Mouse (Mus musculus): ENCODE data around the gene Hmgcr. TPM values are rescaled to one million over a fixed set of nuclear protein-coding genes. Genes with fewer than 3 reads are reported as not detected.

The Hmgcr gene
- polyA plus RNA-seq, 1 experiment: 24.5 TPM

- no peak overlapping the region for H3K4me3 ChIP-seq (ENCODE audit: control insufficient read depth, insufficient read depth, low read length)
- 95% methylated on average over 7 of the region's 7 CpGs for WGBS
- H3K27ac ChIP-seq (ENCODE audit: control insufficient read depth, insufficient read depth, low read length): no peak overlapping the region
- no peaks in the 10 kb centered on the region for H3K27me3 ChIP-seq (ENCODE audit: control insufficient read depth, insufficient read depth, low read length)
- H3K4me1 ChIP-seq (replicated peaks; ENCODE audit: control insufficient read depth, insufficient read depth, low read length): no peaks in the 10 kb centered on the region
- no peak for TF ChIP-seq CTCF (IDR thresholded peaks at IDR 0.05; ENCODE audit: borderline replicate concordance, control insufficient read depth, extremely low read depth, insufficient read depth, low read length, poor library complexity)
- TF ChIP-seq POLR2A (IDR thresholded peaks at IDR 0.05; ENCODE audit: control insufficient read depth, extremely low read depth, insufficient read depth, low read length, poor library complexity): no peak
- DNase-seq: no peak
- peaks cover 96% of the 10 kb centered on the region for H3K36me3 ChIP-seq (ENCODE audit: control insufficient read depth, insufficient read depth, low read length)
These were observed 11.8 kb downstream of the Hmgcr start for GRCm38 (mm10) chr13:96658936-96659335.

- no peaks in the 10 kb centered on the region for H3K27me3 ChIP-seq (ENCODE audit: control insufficient read depth, insufficient read depth, low read length)
- peaks cover 93% of the 10 kb centered on the region for H3K36me3 ChIP-seq (ENCODE audit: control insufficient read depth, insufficient read depth, low read length)
- 100% methylated on average over 1 of the region's 1 CpGs for WGBS
- TF ChIP-seq POLR2A (IDR thresholded peaks at IDR 0.05; ENCODE audit: control insufficient read depth, extremely low read depth, insufficient read depth, low read length, poor library complexity) (no peak), CTCF (IDR thresholded peaks at IDR 0.05; ENCODE audit: borderline replicate concordance, control insufficient read depth, extremely low read depth, insufficient read depth, low read length, poor library complexity) (no peak)
- no peak overlapping the region for H3K4me3 ChIP-seq (ENCODE audit: control insufficient read depth, insufficient read depth, low read length)
- H3K27ac ChIP-seq (ENCODE audit: control insufficient read depth, insufficient read depth, low read length): no peak overlapping the region
- no peaks in the 10 kb centered on the region for H3K4me1 ChIP-seq (replicated peaks; ENCODE audit: control insufficient read depth, insufficient read depth, low read length)
- no peak for DNase-seq
These were observed 14.1 kb downstream of the Hmgcr start for GRCm38 (mm10) chr13:96656673-96657072.

- H3K4me3 ChIP-seq (ENCODE audit: control insufficient read depth, insufficient read depth, low read length): no peak overlapping the region
- 91% methylated on average over 9 of the region's 9 CpGs for WGBS
- H3K27me3 ChIP-seq (ENCODE audit: control insufficient read depth, insufficient read depth, low read length): no peaks in the 10 kb centered on the region
- DNase-seq: no peak
- H3K27ac ChIP-seq (ENCODE audit: control insufficient read depth, insufficient read depth, low read length): no peak overlapping the region
- no peaks in the 10 kb centered on the region for H3K4me1 ChIP-seq (replicated peaks; ENCODE audit: control insufficient read depth, insufficient read depth, low read length)
- H3K36me3 ChIP-seq (ENCODE audit: control insufficient read depth, insufficient read depth, low read length): peaks cover 91% of the 10 kb centered on the region
- TF ChIP-seq CTCF (IDR thresholded peaks at IDR 0.05; ENCODE audit: borderline replicate concordance, control insufficient read depth, extremely low read depth, insufficient read depth, low read length, poor library complexity) (no peak), POLR2A (IDR thresholded peaks at IDR 0.05; ENCODE audit: control insufficient read depth, extremely low read depth, insufficient read depth, low read length, poor library complexity) (no peak)
These were observed 17.7 kb downstream of the Hmgcr start for GRCm38 (mm10) chr13:96653041-96653440.

GRCm38 (mm10) chr13:96645822-96646221 is 24.9 kb downstream of the Hmgcr start:
- WGBS: 91% methylated on average over 5 of the region's 5 CpGs
- TF ChIP-seq CTCF (IDR thresholded peaks at IDR 0.05; ENCODE audit: borderline replicate concordance, control insufficient read depth, extremely low read depth, insufficient read depth, low read length, poor library complexity) (no peak), POLR2A (IDR thresholded peaks at IDR 0.05; ENCODE audit: control insufficient read depth, extremely low read depth, insufficient read depth, low read length, poor library complexity) (no peak)

GRCm38 (mm10) chr13:96644168-96644567 is 26.6 kb downstream of the Hmgcr start:
- no peak for TF ChIP-seq POLR2A (IDR thresholded peaks at IDR 0.05; ENCODE audit: control insufficient read depth, extremely low read depth, insufficient read depth, low read length, poor library complexity)
- TF ChIP-seq CTCF (IDR thresholded peaks at IDR 0.05; ENCODE audit: borderline replicate concordance, control insufficient read depth, extremely low read depth, insufficient read depth, low read length, poor library complexity): no peak
- 93% methylated on average over 2 of the region's 2 CpGs for WGBS
- no peak for DNase-seq
- H3K36me3 ChIP-seq (ENCODE audit: control insufficient read depth, insufficient read depth, low read length): peaks cover 8% of the 10 kb centered on the region; the same call in 1 of the 2 replicates
- H3K27ac ChIP-seq (ENCODE audit: control insufficient read depth, insufficient read depth, low read length): no peak overlapping the region
- no peaks in the 10 kb centered on the region; the same call in 1 of the 2 replicates for H3K27me3 ChIP-seq (ENCODE audit: control insufficient read depth, insufficient read depth, low read length)
- H3K4me3 ChIP-seq (ENCODE audit: control insufficient read depth, insufficient read depth, low read length): no peak overlapping the region
- H3K4me1 ChIP-seq (replicated peaks; ENCODE audit: control insufficient read depth, insufficient read depth, low read length): no peaks in the 10 kb centered on the region

More at GRCm38 (mm10) chr13:96645822-96646221, 24.9 kb downstream of the Hmgcr start:
- H3K36me3 ChIP-seq (ENCODE audit: control insufficient read depth, insufficient read depth, low read length): peaks cover 23% of the 10 kb centered on the region
- no peaks in the 10 kb centered on the region for H3K4me1 ChIP-seq (replicated peaks; ENCODE audit: control insufficient read depth, insufficient read depth, low read length)
- H3K27me3 ChIP-seq (ENCODE audit: control insufficient read depth, insufficient read depth, low read length): no peaks in the 10 kb centered on the region; the same call in 1 of the 2 replicates
- no peak for DNase-seq
- H3K27ac ChIP-seq (ENCODE audit: control insufficient read depth, insufficient read depth, low read length): no peak overlapping the region
- no peak overlapping the region for H3K4me3 ChIP-seq (ENCODE audit: control insufficient read depth, insufficient read depth, low read length)

GRCm38 (mm10) chr13:96630396-96630795 is 40.3 kb downstream of the Hmgcr start:
- DNase-seq: no peak
- H3K27ac ChIP-seq (ENCODE audit: control insufficient read depth, insufficient read depth, low read length): no peak overlapping the region
- H3K27me3 ChIP-seq (ENCODE audit: control insufficient read depth, insufficient read depth, low read length): no peaks in the 10 kb centered on the region
- peaks cover 20% of the 10 kb centered on the region for H3K36me3 ChIP-seq (ENCODE audit: control insufficient read depth, insufficient read depth, low read length)
- 96% methylated on average over 4 of the region's 4 CpGs for WGBS
- no peak for TF ChIP-seq POLR2A (IDR thresholded peaks at IDR 0.05; ENCODE audit: control insufficient read depth, extremely low read depth, insufficient read depth, low read length, poor library complexity)
- TF ChIP-seq CTCF (IDR thresholded peaks at IDR 0.05; ENCODE audit: borderline replicate concordance, control insufficient read depth, extremely low read depth, insufficient read depth, low read length, poor library complexity): no peak
- no peaks in the 10 kb centered on the region for H3K4me1 ChIP-seq (replicated peaks; ENCODE audit: control insufficient read depth, insufficient read depth, low read length)
- H3K4me3 ChIP-seq (ENCODE audit: control insufficient read depth, insufficient read depth, low read length): no peak overlapping the region

GRCm38 (mm10) chr13:96620891-96621290 is 49.8 kb downstream of the Hmgcr start:
- TF ChIP-seq POLR2A (IDR thresholded peaks at IDR 0.05; ENCODE audit: control insufficient read depth, extremely low read depth, insufficient read depth, low read length, poor library complexity) (no peak), CTCF (IDR thresholded peaks at IDR 0.05; ENCODE audit: borderline replicate concordance, control insufficient read depth, extremely low read depth, insufficient read depth, low read length, poor library complexity) (no peak)
- no peak overlapping the region for H3K4me3 ChIP-seq (ENCODE audit: control insufficient read depth, insufficient read depth, low read length)
- 88% methylated on average over 1 of the region's 1 CpGs for WGBS
- H3K4me1 ChIP-seq (replicated peaks; ENCODE audit: control insufficient read depth, insufficient read depth, low read length): no peaks in the 10 kb centered on the region
- H3K27ac ChIP-seq (ENCODE audit: control insufficient read depth, insufficient read depth, low read length): no peak overlapping the region
- peaks cover 12% of the 10 kb centered on the region for H3K36me3 ChIP-seq (ENCODE audit: control insufficient read depth, insufficient read depth, low read length)
- no peaks in the 10 kb centered on the region for H3K27me3 ChIP-seq (ENCODE audit: control insufficient read depth, insufficient read depth, low read length)
- no peak for DNase-seq
